Mouse (Mus musculus): ENCODE measurements around the gene Cdk17. TPM values are rescaled to one million over a fixed set of nuclear protein-coding genes. Genes with fewer than 3 reads are reported as not detected.

Cdk17 gene
- total and polyA plus RNA-seq, 2 experiments: 11.3 to 17.1 TPM

DNA sequence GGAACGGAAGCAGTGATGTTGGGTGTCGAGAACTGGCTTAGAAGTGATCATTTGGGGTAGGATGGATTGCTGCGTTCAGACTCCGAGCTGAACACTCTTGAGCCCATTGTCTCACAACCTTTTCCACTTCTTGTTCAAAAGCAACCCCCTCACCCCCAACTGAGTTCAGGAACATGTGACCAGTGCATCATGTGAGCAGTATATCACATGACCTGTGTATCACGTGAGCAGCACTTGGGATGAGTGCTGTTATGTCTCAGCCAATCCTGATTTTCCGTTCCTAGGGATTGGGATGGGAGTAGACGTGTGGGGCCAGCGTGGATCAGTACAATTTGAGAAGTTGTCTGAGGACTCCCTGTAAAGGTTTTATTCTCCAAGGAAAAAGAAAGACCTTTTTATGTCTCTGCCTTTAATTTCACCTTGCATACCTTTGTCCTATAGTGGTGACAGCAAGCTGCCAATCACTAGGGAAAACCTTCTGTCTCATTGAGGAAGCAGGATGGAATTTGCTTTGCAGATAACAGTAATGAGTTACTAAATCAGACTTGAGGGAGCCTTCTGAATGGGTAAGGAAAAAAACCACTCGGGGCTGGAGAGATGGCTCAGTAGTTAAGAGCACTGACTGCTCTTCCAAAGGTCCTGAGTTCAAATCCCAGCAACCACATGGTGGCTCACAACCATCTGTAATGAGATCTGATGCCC is 28.7 kb upstream of the Cdk17 start:
- Histone ChIP-seq H3K4me1 (ENCODE audit: control insufficient read depth, insufficient read depth, low read length) (no peaks in the 10 kb centered on the region), H3K79me2 (ENCODE audit: control insufficient read depth, insufficient read depth, low read length) (no peaks in the 10 kb centered on the region), H3K27me3 (ENCODE audit: control insufficient read depth, insufficient read depth, low read length) (no peaks in the 10 kb centered on the region), H3K4me3 (ENCODE audit: insufficient read depth, low read depth, low read length) (no peak overlapping the region), H3K9ac (ENCODE audit: low read depth, low read length) (no peak overlapping the region), H3K27ac (replicated peaks; ENCODE audit: insufficient read depth, low read depth, low read length) (no peak overlapping the region), H3K36me3 (ENCODE audit: control insufficient read depth, insufficient read depth, low read length) (no peaks in the 10 kb centered on the region)
- no peak for TF ChIP-seq CTCF (IDR thresholded peaks at IDR 0.05; ENCODE audit: low read depth, low read length)
- no peak for TF ChIP-seq POLR2A (IDR thresholded peaks at IDR 0.05; ENCODE audit: extremely low read depth, insufficient read depth, low read length)
- WGBS: 89% methylated on average over 9 of the region's 9 CpGs
- no peak for DNase-seq (ENCODE audit: extremely low read depth, low read depth, low spot score)

DNA sequence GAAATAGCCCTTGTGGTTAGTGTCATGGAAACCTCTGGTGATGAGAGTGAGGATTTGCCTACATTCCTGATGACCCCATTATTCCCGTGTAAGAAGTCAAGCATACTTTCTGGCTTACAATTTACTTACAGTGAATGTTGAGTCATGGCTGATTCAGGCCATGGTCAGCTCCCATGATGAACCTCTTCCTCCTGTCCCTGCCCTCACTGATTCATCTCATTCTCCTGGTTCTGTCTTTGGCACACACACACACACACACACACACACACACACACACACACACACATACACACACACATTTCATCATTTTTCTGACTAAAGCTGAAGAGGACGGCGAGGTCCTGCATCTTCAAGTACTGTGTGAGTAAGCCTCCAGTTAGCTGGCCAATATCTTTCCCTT is 21.9 kb upstream of the Cdk17 start:
- Histone ChIP-seq H3K27me3 (ENCODE audit: control insufficient read depth, insufficient read depth, low read length) (no peaks in the 10 kb centered on the region; the same call in 1 of the 2 replicates), H3K27ac (replicated peaks; ENCODE audit: insufficient read depth, low read depth, low read length) (no peak overlapping the region), H3K4me3 (ENCODE audit: insufficient read depth, low read depth, low read length) (no peak overlapping the region), H3K36me3 (ENCODE audit: control insufficient read depth, insufficient read depth, low read length) (no peaks in the 10 kb centered on the region), H3K79me2 (ENCODE audit: control insufficient read depth, insufficient read depth, low read length) (no peaks in the 10 kb centered on the region), H3K9ac (ENCODE audit: low read depth, low read length) (no peak overlapping the region), H3K4me1 (ENCODE audit: control insufficient read depth, insufficient read depth, low read length) (no peaks in the 10 kb centered on the region)
- WGBS: 83% methylated on average over 3 of the region's 3 CpGs
- no peak for DNase-seq (ENCODE audit: extremely low read depth, low read depth, low spot score)
- TF ChIP-seq POLR2A (IDR thresholded peaks at IDR 0.05; ENCODE audit: extremely low read depth, insufficient read depth, low read length): no peak
- no peak for TF ChIP-seq CTCF (IDR thresholded peaks at IDR 0.05; ENCODE audit: low read depth, low read length)

DNA sequence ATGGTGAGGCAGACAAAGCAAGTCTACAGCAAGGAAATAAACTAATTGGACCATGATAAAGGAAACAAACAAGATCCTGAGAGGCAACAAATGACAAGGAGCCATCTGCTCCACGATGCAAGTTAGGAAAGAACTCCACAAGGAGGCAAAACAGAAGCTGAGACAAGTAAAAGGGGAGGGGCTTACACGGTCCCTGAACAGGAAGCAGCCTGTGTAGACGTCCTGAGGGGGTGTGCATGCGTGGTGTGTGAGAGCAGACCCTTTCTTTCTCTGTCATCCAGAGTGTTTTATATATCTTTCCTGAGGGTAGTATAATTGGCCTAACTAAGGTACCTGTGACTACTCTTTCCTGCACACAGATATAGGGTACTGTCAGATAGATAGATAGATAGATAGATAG is 19.9 kb upstream of the Cdk17 start:
- no peaks in the 10 kb centered on the region for H3K79me2 ChIP-seq (ENCODE audit: control insufficient read depth, insufficient read depth, low read length)
- H3K36me3 ChIP-seq (ENCODE audit: control insufficient read depth, insufficient read depth, low read length): no peaks in the 10 kb centered on the region
- WGBS: 78% methylated on average over 4 of the region's 4 CpGs
- H3K4me1 ChIP-seq (ENCODE audit: control insufficient read depth, insufficient read depth, low read length): no peaks in the 10 kb centered on the region; the same call in 1 of the 2 replicates
- no peak overlapping the region for H3K27ac ChIP-seq (replicated peaks; ENCODE audit: insufficient read depth, low read depth, low read length)
- no peak overlapping the region for H3K4me3 ChIP-seq (ENCODE audit: insufficient read depth, low read depth, low read length)
- no peaks in the 10 kb centered on the region; the same call in 1 of the 2 replicates for H3K27me3 ChIP-seq (ENCODE audit: control insufficient read depth, insufficient read depth, low read length)
- no peak for TF ChIP-seq CTCF (IDR thresholded peaks at IDR 0.05; ENCODE audit: low read depth, low read length)
- no peak for TF ChIP-seq POLR2A (IDR thresholded peaks at IDR 0.05; ENCODE audit: extremely low read depth, insufficient read depth, low read length)
- DNase-seq (ENCODE audit: extremely low read depth, low read depth, low spot score): no peak
- no peak overlapping the region for H3K9ac ChIP-seq (ENCODE audit: low read depth, low read length)

DNA sequence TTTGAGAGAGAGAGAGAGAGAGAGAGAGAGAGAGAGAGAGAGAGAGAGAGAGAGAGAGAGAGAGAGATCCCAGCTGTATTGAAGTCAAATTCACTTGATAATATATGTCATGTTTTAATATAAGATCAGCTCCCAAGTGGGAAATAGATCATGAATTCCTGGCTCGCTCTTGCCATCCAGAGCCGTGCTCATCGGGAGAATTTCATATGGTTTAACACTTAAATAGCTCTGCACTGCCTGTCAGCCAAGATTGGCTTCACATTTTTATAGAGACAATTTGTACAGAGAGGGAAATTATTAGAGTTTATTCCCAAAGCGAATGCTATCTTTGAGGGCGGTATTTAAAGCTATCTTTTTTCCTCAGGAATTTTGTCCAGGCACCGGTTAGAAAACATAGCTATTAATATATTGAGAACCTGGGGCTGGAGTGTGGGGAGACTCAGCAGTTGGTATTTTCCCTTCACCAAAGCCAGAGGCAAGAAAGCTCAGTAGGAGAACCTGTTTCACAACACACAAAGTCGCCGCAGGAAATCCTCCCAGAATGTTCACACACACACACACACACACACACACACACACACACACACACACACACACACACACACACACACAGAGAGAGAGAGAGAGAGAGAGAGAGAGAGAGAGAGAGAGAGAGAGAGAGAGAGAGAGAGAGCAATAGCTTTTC is 17.9 kb upstream of the Cdk17 start:
- Histone ChIP-seq H3K4me3 (ENCODE audit: insufficient read depth, low read depth, low read length) (no peak overlapping the region), H3K9ac (ENCODE audit: low read depth, low read length) (no peak overlapping the region)
- DNase-seq (ENCODE audit: extremely low read depth, low read depth, low spot score): no peak

DNA sequence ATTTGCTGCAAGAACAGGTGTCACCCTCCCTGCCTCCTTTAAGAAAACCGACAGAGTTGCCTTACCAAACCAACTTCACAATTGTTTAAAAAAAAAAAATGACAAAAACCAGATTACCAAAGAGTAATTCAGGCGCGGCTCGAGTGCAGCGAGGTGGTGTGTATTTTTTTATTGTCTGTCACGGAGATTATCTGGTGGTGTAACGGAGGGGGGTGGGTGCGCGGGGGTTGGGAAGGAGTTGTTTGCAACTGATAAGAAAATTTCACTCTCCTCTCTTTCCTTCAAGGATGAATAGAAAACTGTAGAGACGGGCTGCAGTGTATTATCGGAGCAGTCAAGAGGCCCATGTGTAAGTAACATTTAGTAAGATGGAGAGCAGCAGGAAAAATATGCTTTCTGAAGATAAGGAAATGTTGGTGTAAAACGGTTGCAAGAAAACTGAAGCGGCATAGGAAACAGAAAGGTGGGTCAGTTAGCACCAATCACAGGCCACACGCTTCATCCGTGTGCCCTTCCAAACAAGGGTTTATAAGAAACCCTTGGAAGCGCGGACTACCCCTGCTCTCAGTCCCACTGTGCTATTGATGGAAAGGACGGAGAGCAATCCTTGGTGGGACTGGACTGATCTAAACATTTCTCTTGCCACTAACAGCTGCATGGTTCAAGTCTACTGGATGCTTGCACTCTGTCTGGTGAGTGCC is 17.2 kb upstream of the Cdk17 start:
- DNase-seq (ENCODE audit: extremely low read depth, low read depth, low spot score): no peak
- H3K27ac ChIP-seq (replicated peaks; ENCODE audit: insufficient read depth, low read depth, low read length): no peak overlapping the region
- no peak overlapping the region for H3K9ac ChIP-seq (ENCODE audit: low read depth, low read length)
- H3K36me3 ChIP-seq (ENCODE audit: control insufficient read depth, insufficient read depth, low read length): no peaks in the 10 kb centered on the region
- no peaks in the 10 kb centered on the region for H3K27me3 ChIP-seq (ENCODE audit: control insufficient read depth, insufficient read depth, low read length)
- no peaks in the 10 kb centered on the region; the same call in 1 of the 2 replicates for H3K4me1 ChIP-seq (ENCODE audit: control insufficient read depth, insufficient read depth, low read length)
- no peaks in the 10 kb centered on the region for H3K79me2 ChIP-seq (ENCODE audit: control insufficient read depth, insufficient read depth, low read length)
- TF ChIP-seq CTCF (IDR thresholded peaks at IDR 0.05; ENCODE audit: low read depth, low read length): no peak
- TF ChIP-seq POLR2A (IDR thresholded peaks at IDR 0.05; ENCODE audit: extremely low read depth, insufficient read depth, low read length): no peak
- H3K4me3 ChIP-seq (ENCODE audit: insufficient read depth, low read depth, low read length): no peak overlapping the region
- WGBS: 51% methylated on average over 18 of the region's 18 CpGs

More for the DNA sequence above, 17.9 kb upstream of the Cdk17 start:
- no peak for TF ChIP-seq POLR2A (IDR thresholded peaks at IDR 0.05; ENCODE audit: extremely low read depth, insufficient read depth, low read length)
- TF ChIP-seq CTCF (IDR thresholded peaks at IDR 0.05; ENCODE audit: low read depth, low read length): no peak
- no peaks in the 10 kb centered on the region for H3K36me3 ChIP-seq (ENCODE audit: control insufficient read depth, insufficient read depth, low read length)
- H3K27ac ChIP-seq (replicated peaks; ENCODE audit: insufficient read depth, low read depth, low read length): no peak overlapping the region
- no peaks in the 10 kb centered on the region; the same call in 1 of the 2 replicates for H3K4me1 ChIP-seq (ENCODE audit: control insufficient read depth, insufficient read depth, low read length)
- H3K27me3 ChIP-seq (ENCODE audit: control insufficient read depth, insufficient read depth, low read length): no peaks in the 10 kb centered on the region
- H3K79me2 ChIP-seq (ENCODE audit: control insufficient read depth, insufficient read depth, low read length): no peaks in the 10 kb centered on the region
- WGBS: 57% methylated on average over 8 of the region's 8 CpGs

Data from liver, adult 2 months (tissue).